Mouse (Mus musculus) lung, adult 10 weeks (tissue): ENCODE data around the gene Nwd1. TPM values are rescaled to one million over a fixed set of nuclear protein-coding genes. Genes with fewer than 3 reads are reported as not detected.

ENCODE experiments used
- polyA plus RNA-seq: library from polyadenylated mRNA; stranded (reverse); fragments of 350-450 nt; fragmentation: Illumina TruSeq; extraction: RNeasy Lipid Tissue Mini Kit (QIAGEN cat#74804); gene quantifications from one replicate; pipeline ENCODE4 v1.2.3, GENCODE M21; 2014; ENCODE audit warnings: low read depth, low replicate concordance; ENCODE audit not compliant: insufficient read depth

The Nwd1 gene
- polyA plus RNA-seq = 0.38 TPM

GRCm38 (mm10) chr8:72646060-72646767, at the start of gene Nwd1:
TSS of gene Nwd1 (plus strand) at chr8:72646711.

GRCm38 (mm10) chr8:72722769-72723650, 76.5 kb downstream of the Nwd1 start, which contains the start of gene Sin3b:
TSS of gene Sin3b (plus strand) at chr8:72723285.

GRCm38 (mm10) chr8:72761322-72762051, 115.0 kb downstream of the Nwd1 start, which contains the start of gene F2rl3:
TSS of gene F2rl3 (plus strand) at chr8:72761880.

Other genes with a start within 250 kb of the Nwd1 start
- 16.6 TPM for gene Eps15l1, start 225.3 kb upstream of the Nwd1 start, polyA plus RNA-seq
- 1.7 TPM for gene Calr3, start 202.8 kb upstream of the Nwd1 start, polyA plus RNA-seq
- gene 1700030K09Rik, start 202.8 kb upstream of the Nwd1 start, polyA plus RNA-seq = 3.9 TPM
- gene Cherp, start 171.5 kb upstream of the Nwd1 start, polyA plus RNA-seq = 12.6 TPM
- gene Slc35e1, start 154.1 kb upstream of the Nwd1 start, polyA plus RNA-seq = 14.9 TPM
- gene Med26, start 98.4 kb upstream of the Nwd1 start, polyA plus RNA-seq = 3.8 TPM
- 87.2 TPM for gene Smim7, start 75.6 kb upstream of the Nwd1 start, polyA plus RNA-seq
- 15.7 TPM for gene Tmem38a, start 74.7 kb upstream of the Nwd1 start, polyA plus RNA-seq
- gene Sin3b, start 76.6 kb downstream of the Nwd1 start, polyA plus RNA-seq = 89.1 TPM
- 0.41 TPM for gene F2rl3, start 115.2 kb downstream of the Nwd1 start, polyA plus RNA-seq